Mouse (Mus musculus) heart, postnatal 0 days (tissue): Measurements from ENCODE around the gene Vsir.

Experiments
- CTCF ChIP-seq: IDR thresholded peaks from 2 replicates; pipeline ENCODE4 v1.5.1; 2016; ENCODE audit warnings: antibody characterized with exemption, control low read depth, low read depth
- EP300 ChIP-seq: IDR thresholded peaks from 2 replicates; pipeline ENCODE4 v1.6.1; 2016; ENCODE audit warnings: antibody characterized with exemption, low read depth

- no peak for TF ChIP-seq CTCF
- no peak for TF ChIP-seq EP300
Measured at GRCm38 (mm10) chr10:60354881-60355677, 8.4 kb downstream of the Vsir start.
